Mouse (Mus musculus) cerebellum, postnatal 4 days (tissue): Measurements from ENCODE around the gene Abca8b.
"Not testable (repeated sequence)": the region's sequence is repeated elsewhere in the genome, so short reads cannot be mapped to it uniquely, and the experiment has no call there.

Experiments used
- DNase-seq, 2 experiments: peaks; one replicate each; pipeline ENCODE4 v3.0.0; 2022; ENCODE audit warnings: low spot score in 2 of 2, mixed read lengths in 1 of 2

Abca8b gene

GRCm38 (mm10) chr11:109916654-109917053, 79.0 kb downstream of the Abca8b start:
- no peak for DNase-seq

- DNase-seq: not testable (repeated sequence)
These were observed 82.5 kb downstream of the Abca8b start for GRCm38 (mm10) chr11:109913156-109913555.

- DNase-seq: not testable (repeated sequence)
These were observed 83.5 kb downstream of the Abca8b start for GRCm38 (mm10) chr11:109912118-109912517.

GRCm38 (mm10) chr11:109909801-109910200, 85.8 kb downstream of the Abca8b start:
- DNase-seq: no peak

- no peak for DNase-seq
These were observed 87.2 kb downstream of the Abca8b start for GRCm38 (mm10) chr11:109908207-109909031.

GRCm38 (mm10) chr11:109907508-109907907, 88.1 kb downstream of the Abca8b start:
- no peak for DNase-seq

GRCm38 (mm10) chr11:109902616-109903598, 92.7 kb downstream of the Abca8b start:
- DNase-seq: no peak

- no peak for DNase-seq
These were observed 95.0 kb downstream of the Abca8b start for GRCm38 (mm10) chr11:109900491-109901241.

- DNase-seq: no peak
These were observed 96.7 kb downstream of the Abca8b start for GRCm38 (mm10) chr11:109898791-109899467.

GRCm38 (mm10) chr11:109895952-109896530, 99.6 kb downstream of the Abca8b start:
- DNase-seq: no peak

GRCm38 (mm10) chr11:109895496-109895895, 100.1 kb downstream of the Abca8b start:
- DNase-seq: no peak

- DNase-seq: no peak
These were observed 101.5 kb downstream of the Abca8b start for GRCm38 (mm10) chr11:109893894-109894804.

- DNase-seq: no peak
These were observed 103.7 kb downstream of the Abca8b start for GRCm38 (mm10) chr11:109891989-109892386.

GRCm38 (mm10) chr11:109891371-109891988, 104.2 kb downstream of the Abca8b start:
- no peak for DNase-seq

- DNase-seq: no peak
These were observed 106.0 kb downstream of the Abca8b start for GRCm38 (mm10) chr11:109889595-109889994.

GRCm38 (mm10) chr11:109886757-109887156, 108.9 kb downstream of the Abca8b start:
- no peak for DNase-seq

GRCm38 (mm10) chr11:109885521-109885920, 110.1 kb downstream of the Abca8b start:
- DNase-seq: no peak

GRCm38 (mm10) chr11:109884801-109885200, 110.8 kb downstream of the Abca8b start:
- DNase-seq: no peak

GRCm38 (mm10) chr11:109884126-109884525, 111.5 kb downstream of the Abca8b start:
- no peak for DNase-seq
